Mouse (Mus musculus) heart, postnatal 25 days (tissue): ENCODE results near the gene Tle6. TPM values are rescaled to one million over a fixed set of nuclear protein-coding genes. Genes with fewer than 3 reads are reported as not detected.
A peak's percentile ranks its signal among the peaks of the same experiment; 100 is the strongest.

Source experiments
- DNase-seq: peaks from one replicate; pipeline ENCODE4 v3.0.0; 2022; ENCODE audit warnings: low spot score
- intact Hi-C: fragments of 180-260 bp; cut with DNase I; formaldehyde crosslinking; loops from one replicate; pipeline ENCODE4 v1.15.1; 2025
- total RNA-seq, 2 experiments: library from RNA; stranded (reverse); gene quantifications; 2 replicates each; pipeline ENCODE4 v1.2.3; 2021

Tle6 gene
- total RNA-seq, 2 experiments from 2014 or later: 6.7 to 7.4 TPM

DNA sequence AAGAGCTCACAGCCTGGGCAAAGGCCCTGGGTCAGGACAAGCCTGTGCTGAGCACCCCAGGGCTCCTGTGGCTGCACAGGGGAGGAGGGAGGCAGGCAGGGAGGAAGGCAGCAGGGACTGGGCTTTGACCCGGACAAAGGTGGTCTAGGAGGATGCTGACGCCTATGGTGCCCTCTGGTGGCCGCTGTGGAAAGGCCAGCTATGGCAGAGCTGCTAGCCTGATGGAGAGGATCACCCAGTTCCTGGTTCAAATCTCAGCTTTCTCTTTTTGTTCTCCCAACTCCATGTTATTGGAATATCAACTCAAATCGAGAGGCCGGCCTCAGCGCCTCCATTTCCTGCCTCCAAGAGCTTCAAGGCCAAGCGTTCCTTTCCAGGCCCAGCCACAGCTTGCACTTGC, 50.6 kb downstream of the Tle6 start:
- no peak for DNase-seq
- intact Hi-C loops: loop anchor here (5.0 kb wide), 1 partner anchor 33 kb away; no protein-coding TSS in a partner anchor

DNA sequence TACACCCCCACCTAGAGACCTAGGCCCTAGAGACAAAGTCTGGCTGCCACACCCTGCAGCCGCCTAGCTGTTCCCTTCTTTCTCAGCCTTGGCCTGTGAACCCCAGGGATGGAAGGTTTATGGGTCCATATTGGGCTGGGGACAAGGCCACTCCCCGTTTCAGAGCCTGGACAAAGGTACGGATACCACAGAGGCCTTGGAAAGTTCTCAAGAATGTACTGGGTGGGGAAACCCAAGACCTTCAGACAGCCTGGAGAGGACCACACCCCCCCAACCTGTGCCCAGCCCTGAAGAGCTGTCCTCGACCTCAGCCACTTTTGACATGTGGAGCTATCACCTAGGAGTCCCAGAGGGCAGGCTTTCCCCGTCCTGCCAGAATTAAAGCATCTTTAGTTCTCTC, 51.9 kb downstream of the Tle6 start:
- intact Hi-C loops: no loop called here

DNA sequence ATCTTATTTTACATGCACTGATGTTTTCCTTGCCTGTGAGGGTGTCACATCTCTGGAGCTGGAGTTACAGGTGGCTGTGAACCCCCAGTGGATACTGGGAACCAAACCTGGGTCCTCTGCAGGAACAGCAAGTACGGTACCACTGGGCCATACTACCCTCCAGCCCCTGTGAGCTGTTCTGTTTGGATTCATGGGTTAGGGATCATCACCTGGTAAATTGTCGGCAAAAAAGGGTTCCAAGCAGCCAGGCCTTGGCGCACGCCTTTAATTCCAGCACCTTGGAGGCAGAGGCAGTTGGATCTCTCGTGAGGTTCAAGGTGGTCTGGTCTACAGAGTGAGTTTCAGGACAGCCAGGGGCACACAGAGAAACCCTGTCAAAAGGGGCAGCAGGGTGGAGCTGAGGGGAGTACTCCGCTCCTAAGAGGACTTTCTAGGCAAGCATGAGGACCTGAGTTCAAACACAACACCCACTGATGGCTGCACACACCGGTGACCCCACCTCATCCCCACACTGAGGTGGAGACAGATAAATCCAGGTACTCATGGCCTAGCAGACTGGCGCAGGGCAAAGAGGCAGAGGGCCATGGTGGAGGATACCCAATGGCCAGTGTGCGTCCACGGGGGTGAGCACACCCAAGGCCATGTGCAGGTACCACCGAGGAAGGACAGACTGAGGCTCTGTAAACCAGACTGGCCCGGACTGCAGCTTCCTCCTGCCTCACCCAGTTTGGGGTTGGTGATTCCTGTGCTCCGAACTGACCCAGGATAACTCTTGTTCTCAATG, 53.9 kb downstream of the Tle6 start:
- intact Hi-C loops: no loop called here

More for the DNA sequence above, 51.9 kb downstream of the Tle6 start:
- DNase-seq: no peak

DNA sequence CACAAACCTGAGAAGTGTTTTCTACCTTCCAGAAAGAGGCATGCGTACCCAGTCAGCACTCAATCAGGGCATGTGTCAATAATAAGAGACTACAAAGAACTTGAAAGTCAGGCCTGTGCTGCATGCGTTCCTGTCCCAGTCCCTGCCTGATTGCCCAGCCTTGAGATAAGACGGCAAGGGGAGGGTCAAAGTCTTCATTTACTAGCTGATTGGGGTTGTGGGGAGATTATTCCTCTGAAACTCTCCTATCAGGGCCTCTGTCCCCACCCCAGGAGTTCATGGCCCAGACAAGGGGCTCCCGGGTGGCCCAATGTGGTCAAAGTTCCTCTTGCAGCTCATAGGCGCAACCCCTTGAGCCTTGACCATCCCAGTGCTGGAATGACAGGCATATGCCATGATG, 54.5 kb downstream of the Tle6 start:
- DNase-seq: no peak
- intact Hi-C loops: no loop called here

More for the DNA sequence above, 53.9 kb downstream of the Tle6 start:
- no peak for DNase-seq

DNA sequence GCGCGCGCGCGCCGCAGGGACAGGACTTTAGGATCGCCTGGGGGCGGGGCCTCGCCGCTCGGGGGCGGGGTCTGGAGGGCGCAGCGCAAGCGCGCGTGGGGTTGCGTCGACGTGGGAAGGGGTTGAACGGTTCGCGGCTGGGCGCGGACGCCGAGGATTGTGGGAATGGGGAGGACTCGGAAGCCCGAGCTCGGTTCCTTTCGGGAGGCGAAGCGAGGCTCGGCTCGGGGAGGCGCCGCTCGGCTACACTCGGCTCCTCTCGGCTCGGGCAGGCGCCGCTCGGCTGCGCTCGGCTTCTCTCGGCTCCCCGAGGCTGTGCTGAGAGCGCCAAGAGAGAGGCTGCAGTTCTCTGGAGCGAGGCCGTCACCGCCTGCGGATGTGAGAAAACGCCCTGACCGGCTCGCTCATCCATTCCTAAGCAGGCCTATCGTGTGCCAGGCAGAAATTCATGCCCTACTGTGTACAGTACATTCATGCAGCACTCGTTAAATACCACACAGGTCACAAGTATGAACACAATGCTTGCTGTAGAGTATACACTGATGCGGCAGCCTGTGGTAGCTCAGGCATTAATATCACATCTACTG, 55.6 kb downstream of the Tle6 start, which contains the start of gene Gna11:
TSS of gene Gna11 (minus strand) at position 30 of the 587 bp plus-strand sequence.
- DNase-seq: peak; percentile 99
- intact Hi-C loops: no loop called here

DNA sequence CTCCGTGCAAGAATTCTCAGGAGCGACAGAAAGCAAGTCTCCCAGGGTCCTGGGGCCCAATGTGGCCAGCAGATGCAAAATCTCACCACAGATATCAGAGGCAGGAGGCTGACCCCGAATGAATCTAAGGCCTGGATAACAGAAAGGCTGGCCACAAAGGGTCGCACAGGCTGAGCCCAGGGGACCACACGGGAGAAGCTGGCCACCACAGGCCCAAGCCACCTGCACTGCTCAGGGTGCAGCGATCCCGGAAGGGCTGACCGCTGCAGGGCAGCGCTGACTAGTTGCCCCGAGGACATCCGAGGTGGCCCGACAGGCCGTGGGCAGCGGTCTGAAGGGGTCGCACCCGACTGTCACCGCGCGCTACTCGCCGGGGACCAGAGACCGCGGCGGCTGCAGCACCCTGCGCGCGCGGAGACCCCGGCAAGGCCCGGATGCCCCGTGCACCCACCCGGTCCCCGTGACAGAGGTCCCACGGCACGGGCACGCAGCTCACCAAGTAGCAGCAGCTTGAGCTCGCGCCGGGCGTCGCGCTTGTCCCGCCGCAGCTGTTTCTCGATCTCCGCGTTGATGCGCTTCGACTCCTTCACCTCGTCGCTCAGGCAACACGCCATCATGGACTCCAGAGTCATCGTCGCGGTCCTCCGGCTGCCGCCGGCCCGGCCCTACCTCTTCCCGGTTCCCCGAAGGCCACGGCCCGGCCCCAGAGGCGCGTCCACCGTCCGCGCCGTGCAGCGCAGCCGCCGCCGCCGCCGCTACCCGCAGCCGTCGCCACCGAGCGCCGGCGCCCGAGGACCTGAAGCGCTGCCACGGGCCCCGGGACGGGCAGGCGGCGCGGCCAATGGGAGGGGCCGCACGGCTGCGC, 56.3 kb downstream of the Tle6 start:
- intact Hi-C loops: loop anchor here (5.0 kb wide), 1 partner anchor 137 kb away; no protein-coding TSS in a partner anchor
- no peak for DNase-seq

DNA sequence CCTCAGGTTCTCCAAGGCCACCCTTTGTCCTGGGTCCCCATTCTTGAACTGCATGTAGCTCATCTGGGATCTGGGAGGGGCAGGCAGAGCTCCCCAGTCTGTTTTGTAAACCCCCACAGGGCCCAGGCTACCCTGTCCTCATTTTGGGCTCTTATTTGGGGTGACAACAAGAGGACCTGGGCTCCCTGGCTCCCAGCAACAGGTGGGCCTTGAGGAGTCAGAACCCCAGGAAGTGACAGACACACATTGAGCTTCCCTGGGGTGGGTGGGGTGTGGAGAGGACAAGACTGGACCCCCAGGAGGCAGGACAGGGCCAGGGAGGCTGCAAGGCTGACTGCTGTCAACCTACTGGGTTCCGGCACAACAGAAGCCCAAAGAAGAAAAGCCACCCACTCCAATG, 57.2 kb downstream of the Tle6 start:
- DNase-seq: no peak
- intact Hi-C loops: loop anchor here (5.0 kb wide), 1 partner anchor 136 kb away; no protein-coding TSS in a partner anchor

DNA sequence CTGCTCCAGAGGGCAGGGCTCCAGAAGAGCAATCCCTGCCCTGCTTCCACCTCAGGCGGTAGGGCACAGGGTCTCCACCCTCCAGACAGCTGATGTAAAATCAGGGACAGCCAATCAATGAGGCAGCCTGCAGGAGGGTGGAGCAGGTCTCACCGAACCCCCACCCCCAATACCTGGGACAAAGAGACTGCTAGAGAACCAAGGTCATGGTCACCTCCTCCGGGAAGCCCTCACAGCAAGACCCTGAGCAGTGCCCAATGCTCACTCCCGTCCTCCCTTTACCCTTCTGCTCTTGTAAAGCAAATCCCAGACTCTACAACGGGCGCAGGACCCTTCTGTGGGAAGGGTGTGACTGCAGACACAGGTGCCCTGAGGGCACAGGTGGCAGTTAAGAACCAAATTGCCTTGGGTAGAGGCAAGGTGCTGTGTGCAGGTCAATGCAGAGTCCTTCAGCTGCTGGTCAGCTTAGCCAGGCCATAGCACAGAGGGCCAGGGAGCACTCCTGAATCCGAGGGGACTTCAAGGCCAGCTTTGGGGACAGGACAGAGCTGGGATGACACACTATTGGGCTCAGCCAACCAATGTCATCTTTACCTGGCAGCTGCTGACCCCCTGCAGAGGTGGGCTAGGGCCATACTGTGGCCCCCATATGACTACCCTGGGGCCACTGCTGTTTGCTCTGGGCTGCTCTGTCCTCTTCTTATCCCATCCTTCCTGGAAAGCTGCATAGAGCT, 58.0 kb downstream of the Tle6 start:
- intact Hi-C loops: loop anchor here (5.0 kb wide), 1 partner anchor 136 kb away; no protein-coding TSS in a partner anchor

DNA sequence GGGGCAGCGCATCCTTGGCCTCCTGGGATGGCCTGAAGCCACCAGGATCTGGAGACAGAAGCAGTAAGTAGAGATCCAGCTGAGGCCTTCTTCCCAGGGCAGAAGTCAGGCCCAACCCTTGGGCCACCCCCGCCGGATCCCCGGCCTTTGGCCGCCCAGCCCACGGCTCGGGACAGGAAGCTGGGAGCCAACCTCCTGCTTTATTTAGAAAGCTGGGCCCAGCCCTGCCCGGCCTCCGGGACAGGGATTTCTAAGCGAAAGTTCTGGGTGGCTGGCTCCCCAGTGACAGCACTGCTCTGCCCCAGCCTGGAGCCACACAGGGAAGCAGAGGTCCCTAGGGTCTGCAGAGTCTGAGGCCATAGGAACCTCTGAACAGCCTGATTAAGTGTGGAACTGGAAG, 59.1 kb downstream of the Tle6 start:
- intact Hi-C loops: loop anchor here (5.0 kb wide), 1 partner anchor 135 kb away; no protein-coding TSS in a partner anchor
- peak; percentile 73 for DNase-seq

More for the DNA sequence above, 58.0 kb downstream of the Tle6 start:
- DNase-seq: no peak

DNA sequence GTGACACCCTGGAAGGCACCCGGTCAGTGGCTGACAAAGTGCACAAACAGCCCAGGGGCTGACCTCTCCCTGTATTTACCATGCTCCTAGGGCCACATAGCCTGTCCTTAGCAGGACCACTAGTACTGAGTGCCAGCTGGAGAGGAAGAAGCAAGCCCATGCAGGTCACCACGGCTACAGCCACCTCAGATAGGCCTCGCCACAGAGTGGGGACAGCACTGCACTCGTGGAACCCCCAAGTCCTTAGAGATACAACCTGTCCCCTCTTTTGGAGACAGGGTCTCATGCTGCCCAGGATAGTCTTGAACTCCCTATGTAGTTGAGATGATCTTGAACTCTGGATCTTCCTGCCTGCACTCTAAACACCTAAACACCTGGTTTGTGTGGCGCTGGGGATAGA, 59.5 kb downstream of the Tle6 start:
- intact Hi-C loops: loop anchor here (5.0 kb wide), 1 partner anchor 134 kb away; no protein-coding TSS in a partner anchor
- DNase-seq: no peak

Other genes with a start within 250 kb of the Tle6 start
- 10 to 100 TPM; 12.5 to 13.7 TPM for gene Mfsd12, start 243.6 kb downstream of the Tle6 start, total RNA-seq
- 1 to 10 TPM in 1 of 2 experiments, under 1 TPM in 1; 0.78 to 1.2 TPM for gene 4930404N11Rik, start 235.3 kb downstream of the Tle6 start, total RNA-seq
- gene Fzr1, start 222.6 kb downstream of the Tle6 start, total RNA-seq: 10 to 100 TPM; 27.7 to 32.3 TPM
- gene Dohh, start 216.6 kb downstream of the Tle6 start, total RNA-seq: 10 to 100 TPM; 52.0 to 56.2 TPM
- gene Gm48551, start 216.6 kb downstream of the Tle6 start, total RNA-seq: under 1 TPM; 0.61 to 0.78 TPM
- under 1 TPM in 1 of 2 experiments, not detected in 1; 0.70 TPM for gene Gm48552, start 212.1 kb downstream of the Tle6 start, total RNA-seq
- gene Smim24, start 208.0 kb downstream of the Tle6 start, total RNA-seq: 1 to 10 TPM; 2.0 TPM
- gene Nfic, start 145.4 kb downstream of the Tle6 start, total RNA-seq: 100 to 1,000 TPM; 110 to 130 TPM
- under 1 TPM; 0.17 to 0.47 TPM for gene Celf5, start 118.4 kb downstream of the Tle6 start, total RNA-seq
- gene Ncln, start 104.7 kb downstream of the Tle6 start, total RNA-seq: 10 to 100 TPM; 65.3 to 65.6 TPM
- 1 to 10 TPM; 1.0 to 1.1 TPM for gene S1pr4, start 100.9 kb downstream of the Tle6 start, total RNA-seq
- 1 to 10 TPM in 1 of 2 experiments, under 1 TPM in 1; 0.81 to 1.0 TPM for gene Gna15, start 76.8 kb downstream of the Tle6 start, total RNA-seq
- 10 to 100 TPM; 49.6 to 54.6 TPM for gene Gna11, start 55.9 kb downstream of the Tle6 start, total RNA-seq
- gene Aes, start 41.6 kb downstream of the Tle6 start, total RNA-seq: 1,000 to 10,000 TPM; 1,086 to 1,128 TPM
- gene Tle2, start 26.5 kb downstream of the Tle6 start, total RNA-seq: 1 to 10 TPM; 8.4 to 9.7 TPM
- 1 to 10 TPM; 1.9 to 2.8 TPM for gene BC025920, start 5.2 kb upstream of the Tle6 start, total RNA-seq
- gene Sirt6, start 26.7 kb upstream of the Tle6 start, total RNA-seq: 1 to 10 TPM; 8.0 to 8.5 TPM
- gene Ankrd24, start 27.5 kb upstream of the Tle6 start, total RNA-seq: 10 to 100 TPM in 1 of 2 experiments, 1 to 10 TPM in 1; 9.4 to 10.1 TPM
- gene Gm10778, start 48.0 kb upstream of the Tle6 start, total RNA-seq: 1 to 10 TPM; 1.7 to 3.0 TPM
- 1 to 10 TPM; 3.7 to 6.5 TPM for gene Zfp433, start 103.8 kb upstream of the Tle6 start, total RNA-seq
- gene Gm3055, start 170.1 kb upstream of the Tle6 start, total RNA-seq: 1 to 10 TPM; 2.1 to 3.0 TPM
- gene Gm4767, start 211.1 kb upstream of the Tle6 start, total RNA-seq: 1 to 10 TPM; 1.2 to 1.7 TPM